Mouse (Mus musculus) brain, embryonic 14.5 days (tissue): Measurements from ENCODE around the gene Lmo7.

Source experiments
- CTCF ChIP-seq: fragments of 200-500 bp; IDR thresholded peaks from 2 replicates; pipeline ENCODE4 v1.5.1; 2012; ENCODE audit warnings: inconsistent platforms, mild to moderate bottlenecking, moderate library complexity, borderline replicate concordance; ENCODE audit not compliant: insufficient read depth, insufficient read length; ENCODE audit errors: extremely low read depth
- POLR2A ChIP-seq: fragments of 200-500 bp; IDR thresholded peaks from 2 replicates; pipeline ENCODE4 v1.6.1; 2012; ENCODE audit warnings: mild to moderate bottlenecking, inconsistent platforms, borderline replicate concordance; ENCODE audit not compliant: poor library complexity, insufficient read depth, insufficient read length, severe bottlenecking; ENCODE audit errors: extremely low read depth

DNA sequence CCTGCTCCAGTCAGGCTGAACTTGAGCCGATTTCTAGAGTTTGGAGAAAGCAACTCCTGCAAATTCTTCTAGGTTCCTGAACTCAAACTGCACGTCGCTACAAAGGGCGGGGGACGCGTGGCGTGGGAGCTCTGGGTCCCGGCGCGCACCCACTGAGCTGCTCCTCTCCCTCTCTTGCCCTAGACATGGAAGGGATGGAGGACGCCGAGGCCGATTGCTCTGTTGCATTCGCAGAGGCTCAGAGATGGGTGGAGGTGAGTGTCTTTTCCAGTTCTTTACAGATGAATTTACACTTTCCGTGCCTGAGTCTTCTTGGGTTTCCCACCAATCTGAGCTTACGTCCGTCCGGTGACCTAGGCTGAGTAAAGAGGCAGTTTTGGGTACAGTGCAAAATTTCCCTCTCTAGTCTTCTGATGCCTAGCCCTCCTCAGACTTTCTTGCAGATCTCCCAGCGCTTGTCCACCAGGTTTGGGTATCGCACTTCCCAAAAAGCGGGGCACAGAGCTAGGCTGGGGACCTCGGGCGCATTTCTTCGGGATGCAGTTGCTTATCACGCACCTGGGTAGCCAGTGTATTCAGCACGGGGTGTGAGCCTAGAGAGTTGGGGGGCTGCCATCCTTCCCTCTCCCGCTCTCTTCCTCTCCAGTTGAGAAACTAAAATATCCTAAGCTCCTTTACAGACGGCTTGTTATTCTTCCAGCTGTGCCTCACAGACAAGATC is 375 bp downstream of the Lmo7 start:
- TF ChIP-seq POLR2A (no peak), CTCF (no peak)
